Mouse (Mus musculus) E14TG2a.4 (cell line): ENCODE data around the gene Creb3l2.
A peak's percentile ranks its signal among the peaks of the same experiment; 100 is the strongest.

Experiments
- H3K27me3 ChIP-seq: 2 replicates; pipeline ENCODE4 v1.6.1; 2014; ENCODE audit warnings: low read length, control low read depth; ENCODE audit not compliant: insufficient read depth
- H3K36me3 ChIP-seq: 2 replicates; pipeline ENCODE4 v1.6.1; 2014; ENCODE audit warnings: low read length, control low read depth; ENCODE audit not compliant: insufficient read depth
- H3K4me1 ChIP-seq: replicated peaks from 2 replicates; pipeline ENCODE4 v1.6.1; 2014; ENCODE audit warnings: low read depth, low read length, control low read depth
- H3K4me3 ChIP-seq: replicated peaks from 2 replicates; pipeline ENCODE4 v1.5.1; 2014; ENCODE audit warnings: mild to moderate bottlenecking, low read length
- H3K9me3 ChIP-seq: 2 replicates; pipeline ENCODE4 v1.6.1; 2014; ENCODE audit warnings: low read length, control low read depth
- CTCF ChIP-seq: conservative IDR thresholded peaks from 2 replicates; pipeline ENCODE4 v1.5.1; 2014; ENCODE audit warnings: low read length
- NANOG ChIP-seq: IDR thresholded peaks from 2 replicates; pipeline ENCODE4 v1.6.1; 2014; ENCODE audit warnings: borderline replicate concordance, low read length, mixed read lengths
- POU5F1 ChIP-seq: IDR thresholded peaks from 2 replicates; pipeline ENCODE4 v1.6.1; 2014; ENCODE audit warnings: low read length, borderline replicate concordance

Gene Creb3l2

DNA sequence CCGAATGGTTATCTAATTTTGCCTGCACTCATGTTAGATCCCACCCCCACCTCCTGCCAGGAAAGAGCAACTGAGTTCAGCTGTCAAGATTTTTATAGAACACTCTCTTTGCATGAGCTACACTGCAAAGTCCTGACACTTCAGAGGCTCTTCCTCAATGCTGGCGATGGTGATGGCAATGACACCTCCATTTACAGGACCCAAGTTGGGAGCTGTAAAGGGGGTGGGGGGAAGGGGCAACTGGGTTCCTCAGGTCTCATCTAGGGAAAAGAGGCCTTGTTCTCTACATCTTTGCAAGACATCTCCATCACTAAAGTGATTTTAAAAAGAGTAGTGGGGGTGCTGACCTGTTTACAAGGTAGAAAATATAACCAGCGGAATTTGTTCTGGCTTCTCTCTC is 112.6 kb downstream of the Creb3l2 start:
- Histone ChIP-seq H3K36me3 (peaks cover 14% of the 10 kb centered on the region), H3K9me3 (no peaks in the 10 kb centered on the region), H3K27me3 (peaks cover 11% of the 10 kb centered on the region; the same call in 1 of the 2 replicates), H3K4me3 (no peak overlapping the region), H3K4me1 (peaks cover 46% of the 10 kb centered on the region)
- TF ChIP-seq CTCF, result no peak
- TF ChIP-seq POU5F1, result no peak
- no peak for TF ChIP-seq NANOG

DNA sequence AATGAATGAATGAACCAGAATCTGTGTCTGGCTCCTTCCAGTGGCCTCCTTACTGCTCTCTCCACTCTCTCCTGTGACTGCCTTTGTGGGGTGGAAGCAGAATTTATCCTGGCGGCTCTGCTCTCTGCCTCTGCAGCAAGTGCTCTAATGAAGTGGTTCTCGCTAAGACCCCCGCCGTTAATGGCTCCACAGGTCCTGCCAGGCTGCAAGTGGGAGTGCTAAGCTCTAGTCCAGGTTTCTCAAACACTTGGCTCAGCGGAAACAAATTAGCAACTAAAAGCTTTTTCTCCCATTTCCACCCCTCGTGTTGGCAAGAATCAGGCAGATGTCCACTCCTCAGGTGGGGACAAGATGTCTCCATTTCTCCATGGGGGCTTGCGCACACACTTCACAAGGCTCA is 113.3 kb downstream of the Creb3l2 start:
- H3K27me3 ChIP-seq, result peaks cover 11% of the 10 kb centered on the region; the same call in 1 of the 2 replicates

DNA sequence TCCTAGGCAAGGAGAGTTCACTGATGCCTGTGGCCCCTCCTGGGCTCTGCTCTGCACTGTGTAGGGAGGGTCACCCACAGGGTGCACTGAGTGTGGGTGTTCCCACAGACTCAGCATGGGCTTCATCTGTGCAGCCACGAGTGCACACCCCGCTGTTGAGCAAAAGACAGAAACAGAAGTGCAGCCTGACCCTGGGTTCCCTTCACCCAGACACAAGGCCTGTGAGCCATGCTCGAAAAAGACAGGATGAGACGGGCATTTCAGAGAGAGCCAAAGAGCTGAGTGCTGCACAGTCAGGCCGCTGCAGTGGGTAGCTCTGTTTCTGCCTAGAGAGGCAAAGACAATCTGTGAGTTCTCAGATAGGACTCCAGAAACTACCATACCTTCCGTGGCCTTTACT is 114.4 kb downstream of the Creb3l2 start:
- H3K9me3 ChIP-seq, result no peaks in the 10 kb centered on the region
- TF ChIP-seq NANOG (no peak), POU5F1 (no peak), CTCF (no peak)
- peaks cover 7% of the 10 kb centered on the region; the same call in 1 of the 2 replicates for H3K36me3 ChIP-seq

More for the DNA sequence above, 113.3 kb downstream of the Creb3l2 start:
- no peak overlapping the region for H3K4me3 ChIP-seq
- no peak for TF ChIP-seq NANOG
- no peak for TF ChIP-seq CTCF
- no peak for TF ChIP-seq POU5F1
- H3K36me3 ChIP-seq, result peaks cover 7% of the 10 kb centered on the region; the same call in 1 of the 2 replicates
- peaks cover 43% of the 10 kb centered on the region for H3K4me1 ChIP-seq
- H3K9me3 ChIP-seq, result no peaks in the 10 kb centered on the region

GRCm38 (mm10) chr6:37326603-37326955 is 115.4 kb downstream of the Creb3l2 start:
- Histone ChIP-seq H3K4me3 (no peak overlapping the region), H3K4me1 (peaks cover 27% of the 10 kb centered on the region)
- TF ChIP-seq NANOG (no peak), CTCF (no peak), POU5F1 (no peak)

More for the DNA sequence above, 114.4 kb downstream of the Creb3l2 start:
- H3K27me3 ChIP-seq, result peaks cover 11% of the 10 kb centered on the region; the same call in 1 of the 2 replicates
- peaks cover 35% of the 10 kb centered on the region for H3K4me1 ChIP-seq
- H3K4me3 ChIP-seq, result peak overlapping the region; percentile 39; the same call in 1 of the 2 replicates

DNA sequence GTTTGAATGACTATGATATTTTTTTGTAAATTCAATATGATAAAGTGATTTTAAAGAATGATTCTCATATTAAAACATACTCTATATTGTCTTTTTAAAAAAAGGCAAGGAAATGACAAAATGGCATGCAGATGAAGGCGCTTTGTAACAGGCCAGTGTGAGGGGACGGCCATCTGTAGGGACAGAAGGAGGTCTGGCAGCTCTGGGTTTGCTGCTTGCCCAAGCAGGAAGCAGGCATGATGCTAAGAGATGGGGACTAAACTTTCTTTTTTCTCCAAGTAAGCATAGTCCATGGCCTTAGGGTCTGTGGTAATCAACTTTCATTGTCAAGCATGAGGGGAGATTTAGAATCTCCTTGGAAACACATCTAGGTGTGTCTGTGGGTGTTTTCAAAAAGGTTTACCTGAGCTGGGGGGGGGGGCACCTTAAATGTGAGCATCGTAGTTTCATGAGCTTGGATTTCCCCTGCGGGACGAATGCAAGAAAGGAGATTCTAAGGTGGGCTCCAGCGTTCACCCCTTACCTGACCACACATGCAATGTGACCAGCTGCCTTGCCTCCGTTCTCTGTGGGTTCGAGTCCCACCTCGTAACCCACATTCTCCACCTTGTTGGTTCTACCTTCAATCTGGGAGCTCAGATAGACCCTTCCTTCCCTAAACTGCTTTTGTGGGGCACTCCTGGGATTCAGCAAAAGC is 115.9 kb downstream of the Creb3l2 start:
- Histone ChIP-seq H3K27me3 (peaks cover 2% of the 10 kb centered on the region; the same call in 1 of the 2 replicates), H3K36me3 (no peaks in the 10 kb centered on the region), H3K9me3 (no peaks in the 10 kb centered on the region), H3K4me1 (peaks cover 27% of the 10 kb centered on the region), H3K4me3 (no peak overlapping the region)
- TF ChIP-seq NANOG, result no peak
- TF ChIP-seq POU5F1, result no peak
- TF ChIP-seq CTCF, result no peak

More at GRCm38 (mm10) chr6:37326603-37326955, 115.4 kb downstream of the Creb3l2 start:
- 0 out of 2 replicates have a peak, but pooled peaks cover under 1% of the 10 kb centered on the region for H3K36me3 ChIP-seq
- H3K27me3 ChIP-seq, result peaks cover 4% of the 10 kb centered on the region; the same call in 1 of the 2 replicates
- no peaks in the 10 kb centered on the region for H3K9me3 ChIP-seq

DNA sequence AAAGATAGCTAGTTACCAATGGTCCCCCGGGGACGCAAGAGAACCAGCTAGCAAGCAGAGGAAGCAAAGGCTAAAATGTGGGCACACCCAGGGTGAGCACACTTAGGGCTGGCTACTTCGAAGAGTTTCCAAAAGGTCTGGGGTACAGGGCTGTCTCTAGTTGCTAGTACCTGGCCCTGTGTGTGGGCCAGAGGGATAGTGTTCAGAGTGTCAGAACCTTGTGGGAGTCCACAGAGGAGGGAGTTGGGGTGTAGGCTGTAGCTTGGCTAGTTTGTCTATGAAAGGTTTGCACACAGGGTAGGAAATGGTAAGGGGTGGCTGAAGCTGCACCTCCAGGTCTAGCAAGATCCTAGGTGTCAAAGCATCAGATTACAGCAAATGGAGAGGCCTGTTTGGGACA is 116.9 kb downstream of the Creb3l2 start:
- no peak for TF ChIP-seq NANOG
- no peak for TF ChIP-seq CTCF
- no peak for TF ChIP-seq POU5F1
- no peaks in the 10 kb centered on the region for H3K36me3 ChIP-seq
- H3K4me3 ChIP-seq, result no peak overlapping the region
- peaks cover 2% of the 10 kb centered on the region; the same call in 1 of the 2 replicates for H3K27me3 ChIP-seq
- no peaks in the 10 kb centered on the region for H3K9me3 ChIP-seq
- peaks cover 27% of the 10 kb centered on the region for H3K4me1 ChIP-seq

- H3K4me3 ChIP-seq, result no peak overlapping the region
- no peaks in the 10 kb centered on the region for H3K9me3 ChIP-seq
- TF ChIP-seq POU5F1, result no peak
- no peak for TF ChIP-seq CTCF
- TF ChIP-seq NANOG, result no peak
- H3K4me1 ChIP-seq, result peaks cover 13% of the 10 kb centered on the region
- no peaks in the 10 kb centered on the region for H3K36me3 ChIP-seq
- H3K27me3 ChIP-seq, result no peaks in the 10 kb centered on the region; the same call in 1 of the 2 replicates
Measured at GRCm38 (mm10) chr6:37322641-37323040, 119.3 kb downstream of the Creb3l2 start.

- H3K4me1 ChIP-seq, result 0 out of 2 replicates have a peak, but pooled peaks cover 8% of the 10 kb centered on the region
Measured at GRCm38 (mm10) chr6:37322088-37322487, 119.9 kb downstream of the Creb3l2 start.

DNA sequence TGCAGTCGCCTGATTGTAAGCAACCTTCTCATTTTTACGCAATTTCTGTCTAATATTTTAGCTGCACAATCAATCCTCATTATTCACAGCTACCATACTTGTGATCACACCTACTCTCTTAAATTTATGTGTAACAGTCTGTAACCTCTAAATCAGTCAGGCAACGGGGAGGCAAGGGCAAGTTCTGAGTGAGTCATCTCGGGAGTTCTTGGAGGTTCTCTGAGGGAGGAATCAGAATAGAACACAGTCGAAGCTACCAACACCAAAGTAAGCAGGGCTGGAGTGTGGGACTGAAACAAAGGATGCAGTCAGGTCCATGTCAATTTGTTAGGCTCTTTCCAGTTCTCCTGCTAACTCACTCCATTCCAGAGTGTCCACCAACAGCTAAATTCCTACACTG is 124.0 kb downstream of the Creb3l2 start:
- Histone ChIP-seq H3K27me3 (0 out of 2 replicates have a peak, but pooled peaks cover 5% of the 10 kb centered on the region), H3K36me3 (no peaks in the 10 kb centered on the region), H3K4me1 (no peaks in the 10 kb centered on the region), H3K4me3 (no peak overlapping the region), H3K9me3 (no peaks in the 10 kb centered on the region)
- TF ChIP-seq POU5F1 (no peak), CTCF (no peak), NANOG (no peak)

More at GRCm38 (mm10) chr6:37322088-37322487, 119.9 kb downstream of the Creb3l2 start:
- H3K36me3 ChIP-seq, result no peaks in the 10 kb centered on the region
- H3K4me3 ChIP-seq, result no peak overlapping the region
- TF ChIP-seq CTCF (no peak), POU5F1 (no peak), NANOG (no peak)
- H3K9me3 ChIP-seq, result no peaks in the 10 kb centered on the region
- H3K27me3 ChIP-seq, result no peaks in the 10 kb centered on the region; the same call in 1 of the 2 replicates

GRCm38 (mm10) chr6:37315440-37315839 is 126.5 kb downstream of the Creb3l2 start:
- Histone ChIP-seq H3K4me1 (no peaks in the 10 kb centered on the region), H3K27me3 (0 out of 2 replicates have a peak, but pooled peaks cover 5% of the 10 kb centered on the region), H3K9me3 (no peaks in the 10 kb centered on the region), H3K4me3 (no peak overlapping the region), H3K36me3 (no peaks in the 10 kb centered on the region)
- TF ChIP-seq CTCF (no peak), POU5F1 (no peak), NANOG (no peak)
